Mouse (Mus musculus): ENCODE results near the gene Cyct. TPM values are rescaled to one million over a fixed set of nuclear protein-coding genes. Genes with fewer than 3 reads are reported as not detected.

Cyct gene
- total and polyA plus RNA-seq, 3 experiments = not detected

GRCm38 (mm10) chr2:76326161-76326560 lies 34.1 kb downstream of the Cyct start:
- TF ChIP-seq IRF4 (IDR thresholded peaks at IDR 0.05; ENCODE audit: low read depth, low read length) (no peak), ZMIZ1 (IDR thresholded peaks at IDR 0.05; ENCODE audit: low read depth, low read length) (no peak)
- H3K27ac ChIP-seq (ENCODE audit: insufficient read depth, low read depth) = no peak overlapping the region
- no peaks in the 10 kb centered on the region for H3K79me2 ChIP-seq (replicated peaks; ENCODE audit: control insufficient read depth, extremely low read depth, insufficient read depth, poor library complexity, severe bottlenecking)
- no peaks in the 10 kb centered on the region for H3K36me3 ChIP-seq (replicated peaks in 1 of 2; ENCODE audit: control insufficient read depth in 1 of 2, insufficient read depth in 1 of 2, low read length in 1 of 2)
- no peak overlapping the region for H3K9ac ChIP-seq (ENCODE audit: insufficient read depth, low read depth)
- no peak overlapping the region for H3K4me2 ChIP-seq (ENCODE audit: insufficient read depth, low read depth, poor library complexity, severe bottlenecking)
- H3K27me3 ChIP-seq (replicated peaks) = no peaks in the 10 kb centered on the region
- dilution Hi-C loops (cut with MboI; ENCODE audit: extremely low pct_ligation_motif_present, extremely low pct_unique_long_range_greater_than_20kb, low sequenced_read_pairs) = no loop called here
- no peak for DNase-seq (ENCODE audit: extremely low read depth)
- H3K9me3 ChIP-seq (replicated peaks; ENCODE audit: low read length) = no peaks in the 10 kb centered on the region
- no peaks in the 10 kb centered on the region for H3K4me1 ChIP-seq (ENCODE audit: control insufficient read depth in 1 of 2, insufficient read depth in 2 of 2)
- in situ Hi-C loops (cut with MboI; ENCODE audit: low pct_ligation_motif_present, low pct_unique_long_range_greater_than_20kb, low sequenced_read_pairs) = no loop called here
- no peak overlapping the region for H3K4me3 ChIP-seq (replicated peaks in 1 of 3; ENCODE audit: low read depth in 2 of 3, low read length in 2 of 3, poor library complexity in 1 of 3)

- Histone ChIP-seq H3K4me1 (ENCODE audit: control insufficient read depth in 1 of 2, insufficient read depth in 2 of 2) (no peaks in the 10 kb centered on the region), H3K27me3 (replicated peaks) (no peaks in the 10 kb centered on the region), H3K4me2 (ENCODE audit: insufficient read depth, low read depth, poor library complexity, severe bottlenecking) (no peak overlapping the region), H3K4me3 (replicated peaks in 1 of 3; ENCODE audit: low read depth in 2 of 3, low read length in 2 of 3, poor library complexity in 1 of 3) (no peak overlapping the region), H3K9ac (ENCODE audit: insufficient read depth, low read depth) (no peak overlapping the region), H3K79me2 (replicated peaks; ENCODE audit: control insufficient read depth, extremely low read depth, insufficient read depth, poor library complexity, severe bottlenecking) (no peaks in the 10 kb centered on the region), H3K9me3 (replicated peaks; ENCODE audit: low read length) (no peaks in the 10 kb centered on the region), H3K36me3 (replicated peaks in 1 of 2; ENCODE audit: control insufficient read depth in 1 of 2, insufficient read depth in 1 of 2, low read length in 1 of 2) (no peaks in the 10 kb centered on the region), H3K27ac (ENCODE audit: insufficient read depth, low read depth) (no peak overlapping the region)
- TF ChIP-seq NRF1 (IDR thresholded peaks at IDR 0.05; ENCODE audit: low read depth, low read length) = no peak
- no peak for TF ChIP-seq HCFC1 (IDR thresholded peaks at IDR 0.05; ENCODE audit: low read depth, low read length)
- TF ChIP-seq UBTF (IDR thresholded peaks at IDR 0.05; ENCODE audit: low read depth, low read length) = no peak
- TF ChIP-seq KAT2A (IDR thresholded peaks at IDR 0.05; ENCODE audit: insufficient replicate concordance, low read length) = no peak
- no peak for TF ChIP-seq TBP (conservative IDR thresholded peaks at IDR 0.05; ENCODE audit: low read depth, low read length)
- TF ChIP-seq NELFE (IDR thresholded peaks at IDR 0.05; ENCODE audit: low read depth, low read length) = no peak
- TF ChIP-seq ZNF384 (IDR thresholded peaks at IDR 0.05; ENCODE audit: low read depth, low read length) = no peak
- TF ChIP-seq JUND (conservative IDR thresholded peaks at IDR 0.05; ENCODE audit: low read depth, low read length) = no peak
- no peak for TF ChIP-seq ZKSCAN1 (IDR thresholded peaks at IDR 0.05; ENCODE audit: borderline replicate concordance, low read depth, low read length)
- no peak for TF ChIP-seq USF1 (IDR thresholded peaks at IDR 0.05; ENCODE audit: low read depth, low read length)
- TF ChIP-seq ZMIZ1 (IDR thresholded peaks at IDR 0.05; ENCODE audit: low read depth, low read length) = no peak
- no peak for DNase-seq (ENCODE audit: extremely low read depth)
- in situ Hi-C loops (cut with MboI; ENCODE audit: low pct_ligation_motif_present, low pct_unique_long_range_greater_than_20kb, low sequenced_read_pairs) = no loop called here
- dilution Hi-C loops (cut with MboI; ENCODE audit: extremely low pct_ligation_motif_present, extremely low pct_unique_long_range_greater_than_20kb, low sequenced_read_pairs) = no loop called here
Measured at GRCm38 (mm10) chr2:76324463-76324862, 35.8 kb downstream of the Cyct start.

GRCm38 (mm10) chr2:76323185-76323875 lies 36.9 kb downstream of the Cyct start:
- no peak for DNase-seq (ENCODE audit: extremely low read depth)
- no peaks in the 10 kb centered on the region for H3K36me3 ChIP-seq (replicated peaks in 1 of 2; ENCODE audit: control insufficient read depth in 1 of 2, insufficient read depth in 1 of 2, low read length in 1 of 2)
- H3K9ac ChIP-seq (ENCODE audit: insufficient read depth, low read depth) = no peak overlapping the region
- dilution Hi-C loops (cut with MboI; ENCODE audit: extremely low pct_ligation_motif_present, extremely low pct_unique_long_range_greater_than_20kb, low sequenced_read_pairs) = no loop called here
- no peaks in the 10 kb centered on the region for H3K9me3 ChIP-seq (replicated peaks; ENCODE audit: low read length)
- H3K79me2 ChIP-seq (replicated peaks; ENCODE audit: control insufficient read depth, extremely low read depth, insufficient read depth, poor library complexity, severe bottlenecking) = no peaks in the 10 kb centered on the region
- TF ChIP-seq NELFE (IDR thresholded peaks at IDR 0.05; ENCODE audit: low read depth, low read length) = no peak
- H3K27me3 ChIP-seq (replicated peaks) = no peaks in the 10 kb centered on the region
- no peak overlapping the region for H3K4me2 ChIP-seq (ENCODE audit: insufficient read depth, low read depth, poor library complexity, severe bottlenecking)
- in situ Hi-C loops (cut with MboI; ENCODE audit: low pct_ligation_motif_present, low pct_unique_long_range_greater_than_20kb, low sequenced_read_pairs) = no loop called here
- H3K4me1 ChIP-seq (ENCODE audit: control insufficient read depth in 1 of 2, insufficient read depth in 2 of 2) = no peaks in the 10 kb centered on the region
- H3K4me3 ChIP-seq (replicated peaks in 1 of 3; ENCODE audit: low read depth in 2 of 3, low read length in 2 of 3, poor library complexity in 1 of 3) = no peak overlapping the region
- no peak overlapping the region for H3K27ac ChIP-seq (ENCODE audit: insufficient read depth, low read depth)

Data from CH12.LX (cell line).